Mouse (Mus musculus): Measurements from ENCODE around the gene Thbd.
A peak's percentile ranks its signal among the peaks of the same experiment; 100 is the strongest.

The Thbd gene

GRCm38 (mm10) chr2:148386476-148386875, 21.5 kb downstream of the Thbd start:
- DNase-seq (ENCODE audit: low read depth) = no peak

- no peak for DNase-seq (ENCODE audit: low read depth)
These were observed 26.9 kb downstream of the Thbd start for GRCm38 (mm10) chr2:148381076-148381475.

GRCm38 (mm10) chr2:148379899-148380413, 28.0 kb downstream of the Thbd start:
- DNase-seq (ENCODE audit: low read depth) = no peak

GRCm38 (mm10) chr2:148378817-148379342, 29.1 kb downstream of the Thbd start:
- DNase-seq (ENCODE audit: low read depth) = no peak

GRCm38 (mm10) chr2:148375326-148376150, 32.5 kb downstream of the Thbd start:
- DNase-seq (ENCODE audit: low read depth) = peak; percentile 7

- no peak for DNase-seq (ENCODE audit: low read depth)
These were observed 34.4 kb downstream of the Thbd start for GRCm38 (mm10) chr2:148373602-148374071.

- no peak for DNase-seq (ENCODE audit: low read depth)
These were observed 36.0 kb downstream of the Thbd start for GRCm38 (mm10) chr2:148371743-148372630.

GRCm38 (mm10) chr2:148365227-148365626, 42.8 kb downstream of the Thbd start:
- no peak for DNase-seq (ENCODE audit: low read depth)

- no peak for DNase-seq (ENCODE audit: low read depth)
These were observed 43.5 kb downstream of the Thbd start for GRCm38 (mm10) chr2:148364536-148364935.

- DNase-seq (ENCODE audit: low read depth) = no peak
These were observed 50.8 kb downstream of the Thbd start for GRCm38 (mm10) chr2:148357145-148357544.
